Mouse (Mus musculus): ENCODE data around the gene Osbpl8. TPM values are rescaled to one million over a fixed set of nuclear protein-coding genes. Genes with fewer than 3 reads are reported as not detected.

Gene Osbpl8
- total RNA-seq, 2 experiments from 2014 or later: 68.3 to 69.5 TPM

- intact Hi-C loops (cut with DNase I): no loop called here
Observed at GRCm38 (mm10) chr10:111275822-111276221, 111.3 kb downstream of the Osbpl8 start.

GRCm38 (mm10) chr10:111297631-111298030 lies 133.1 kb downstream of the Osbpl8 start:
- intact Hi-C loops (cut with DNase I): loop anchor here (2.0 to 10.0 kb wide), 4 partner anchors 70 to 675 kb away; partner anchors contain the start of genes Krr1 and Nap1l1
- DNase-seq (ENCODE audit: low spot score): no peak

More at GRCm38 (mm10) chr10:111275822-111276221, 111.3 kb downstream of the Osbpl8 start:
- no peak for DNase-seq (ENCODE audit: low spot score)

GRCm38 (mm10) chr10:111298140-111299098 lies 133.9 kb downstream of the Osbpl8 start, which contains the start of gene Bbs10:
Gene Bbs10 (plus strand): TSS chr10:111298679.
- DNase-seq (ENCODE audit: low spot score): peak; percentile 90
- intact Hi-C loops (cut with DNase I): loop anchor here (2.0 to 10.0 kb wide), 4 partner anchors 71 to 674 kb away; partner anchors contain the start of genes Krr1 and Nap1l1

GRCm38 (mm10) chr10:111299591-111299990 lies 135.0 kb downstream of the Osbpl8 start:
- intact Hi-C loops (cut with DNase I): loop anchor here (2.0 to 10.0 kb wide), 4 partner anchors 72 to 673 kb away; partner anchors contain the start of genes Krr1 and Nap1l1
- no peak for DNase-seq (ENCODE audit: low spot score)

DNA sequence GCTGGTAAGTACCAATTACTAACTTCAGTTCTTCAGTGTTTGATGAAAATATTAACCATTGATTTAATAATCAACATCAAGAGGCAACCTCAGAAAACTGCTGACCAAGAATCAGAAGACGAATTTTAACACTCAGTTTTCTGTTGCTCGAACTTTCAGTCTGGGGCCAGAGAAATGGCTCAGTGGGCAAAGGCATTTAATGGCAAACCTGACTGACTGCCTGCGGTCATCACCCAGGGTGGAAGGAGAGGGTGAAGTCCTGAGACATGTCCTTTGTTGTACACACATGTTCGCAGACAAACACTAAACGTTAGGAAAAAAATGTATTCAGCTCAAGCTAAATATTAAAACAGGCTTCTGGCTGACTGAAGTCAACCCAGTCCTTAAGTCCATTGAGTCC lies 136.5 kb downstream of the Osbpl8 start:
- DNase-seq (ENCODE audit: low spot score): no peak
- intact Hi-C loops (cut with DNase I): no loop called here

- intact Hi-C loops (cut with DNase I): no loop called here
- no peak for DNase-seq (ENCODE audit: low spot score)
Observed at GRCm38 (mm10) chr10:111302486-111302885, 137.9 kb downstream of the Osbpl8 start.

DNA sequence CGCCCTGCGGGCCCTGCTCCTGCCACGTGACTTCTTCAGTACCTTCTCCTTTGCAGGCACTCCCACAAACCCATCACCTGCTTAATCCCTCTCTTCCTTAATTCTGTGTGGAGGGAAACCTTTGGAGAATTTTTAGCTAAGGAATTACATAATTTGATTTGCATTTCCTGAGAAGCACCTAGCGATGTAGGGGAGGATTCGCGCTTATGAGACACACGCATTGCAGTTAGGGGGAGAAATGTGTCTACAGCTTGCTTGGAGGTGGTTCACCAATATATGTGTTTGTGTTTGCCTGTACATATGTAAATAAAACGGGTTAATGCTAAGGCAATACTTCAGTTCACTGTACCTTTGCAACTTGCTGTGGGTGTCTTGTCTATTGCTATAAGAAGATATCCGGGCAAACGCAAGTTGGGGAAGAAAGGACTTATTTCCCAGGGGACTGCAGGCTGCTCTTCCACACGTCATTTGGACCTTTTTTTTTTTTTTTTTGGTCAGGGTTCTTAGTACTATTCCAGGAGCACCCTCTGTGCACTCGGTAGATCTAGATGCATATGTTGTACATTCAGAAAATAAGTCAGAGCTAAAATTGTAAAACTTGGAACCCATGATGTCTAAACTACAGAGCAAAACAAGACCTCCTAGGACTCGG lies 144.4 kb downstream of the Osbpl8 start:
- intact Hi-C loops (cut with DNase I): no loop called here
- no peak for DNase-seq (ENCODE audit: low spot score)

DNA sequence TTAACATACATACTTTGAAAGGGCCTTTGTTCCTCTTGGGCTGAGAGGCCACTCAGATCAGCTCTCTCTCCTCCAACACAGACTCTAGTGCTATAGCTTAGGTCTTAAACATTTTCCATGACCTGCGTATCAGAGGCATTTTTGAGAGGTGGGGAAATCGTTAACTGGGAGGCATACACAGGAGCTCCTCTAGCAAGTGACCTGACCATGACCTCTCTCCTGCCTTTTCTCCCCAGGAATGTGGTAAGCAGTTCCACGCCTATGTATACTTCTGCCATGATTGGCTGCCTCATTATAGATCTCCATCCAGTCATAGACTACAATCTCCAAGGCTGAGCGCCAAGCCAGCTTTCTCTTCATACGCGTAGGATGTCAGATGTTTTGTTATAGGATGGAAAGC lies 148.7 kb downstream of the Osbpl8 start:
- no peak for DNase-seq (ENCODE audit: low spot score)
- intact Hi-C loops (cut with DNase I): no loop called here

DNA sequence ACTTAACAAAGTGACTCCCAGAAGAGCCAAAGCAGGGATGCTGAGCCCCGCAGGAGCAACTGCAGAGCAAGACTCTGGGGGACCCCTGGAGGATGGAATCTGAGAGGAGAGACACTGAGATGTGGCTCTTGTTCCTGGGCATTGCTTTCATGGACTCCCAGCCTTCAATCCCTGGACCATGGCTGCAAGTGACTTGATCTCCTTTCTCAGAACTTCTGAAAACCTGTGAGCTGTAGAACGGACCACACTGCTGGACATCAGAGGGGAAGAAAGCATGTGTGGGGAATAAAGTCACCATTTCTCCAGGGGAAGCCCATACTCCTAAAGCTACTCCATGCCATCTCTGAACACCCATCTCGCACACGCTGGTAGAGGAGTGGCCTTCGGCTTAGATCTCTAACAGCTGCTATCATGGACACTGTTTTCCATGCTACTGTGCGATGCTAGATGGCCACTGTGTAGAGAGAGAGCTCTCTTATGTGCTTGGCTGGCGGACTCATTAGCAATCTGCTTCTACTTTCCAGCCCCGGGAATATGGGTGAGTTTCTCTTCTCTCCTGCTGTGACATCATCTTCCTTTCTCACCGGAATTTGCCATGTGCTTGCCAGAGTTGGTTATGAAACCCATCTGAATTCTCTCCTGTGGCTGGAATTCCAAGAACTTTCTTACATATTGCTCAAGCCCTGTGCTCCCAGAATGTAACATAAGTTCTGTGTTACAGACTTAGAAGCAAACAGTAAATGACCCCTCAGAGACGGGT lies 150.3 kb downstream of the Osbpl8 start:
- DNase-seq (ENCODE audit: low spot score): no peak
- intact Hi-C loops (cut with DNase I): no loop called here

- no peak for DNase-seq (ENCODE audit: low spot score)
- intact Hi-C loops (cut with DNase I): no loop called here
Observed at GRCm38 (mm10) chr10:111315940-111316339, 151.4 kb downstream of the Osbpl8 start.

- no peak for DNase-seq (ENCODE audit: low spot score)
- intact Hi-C loops (cut with DNase I): no loop called here
Observed at GRCm38 (mm10) chr10:111318021-111318420, 153.5 kb downstream of the Osbpl8 start.

DNA sequence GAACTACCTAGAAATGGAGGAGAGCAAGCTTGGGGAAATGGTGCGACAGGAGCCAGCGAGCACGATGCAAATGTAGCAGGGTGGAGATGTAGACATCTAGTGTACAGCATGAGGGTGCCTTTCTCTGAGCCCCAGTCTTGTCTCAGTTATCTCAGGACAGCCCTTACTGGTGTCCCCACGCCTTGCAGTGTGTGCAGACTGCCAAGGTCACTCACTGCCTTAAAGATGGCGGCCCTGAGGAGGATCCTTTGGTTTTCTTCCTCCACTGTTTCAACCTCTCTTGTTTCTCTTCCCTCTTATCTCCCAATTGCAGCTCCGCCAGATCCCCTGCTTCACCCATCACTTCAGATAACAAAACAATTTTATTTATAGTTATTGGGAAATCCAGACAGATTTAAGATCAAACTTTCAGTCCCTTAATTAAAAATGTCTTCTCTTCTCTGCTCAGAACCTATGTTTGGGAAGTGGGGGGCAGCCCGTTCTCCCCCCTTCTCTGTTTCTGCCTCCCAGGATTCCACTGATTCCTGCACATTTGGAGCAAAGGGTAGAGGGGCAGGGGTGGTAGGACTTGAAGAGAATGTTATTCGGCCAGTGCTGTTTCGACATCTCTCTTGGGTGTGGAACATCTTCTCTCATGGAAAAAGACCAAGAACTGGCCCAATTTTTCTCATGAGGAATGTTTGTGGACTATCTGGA lies 154.4 kb downstream of the Osbpl8 start:
- DNase-seq (ENCODE audit: low spot score): no peak
- intact Hi-C loops (cut with DNase I): no loop called here

DNA sequence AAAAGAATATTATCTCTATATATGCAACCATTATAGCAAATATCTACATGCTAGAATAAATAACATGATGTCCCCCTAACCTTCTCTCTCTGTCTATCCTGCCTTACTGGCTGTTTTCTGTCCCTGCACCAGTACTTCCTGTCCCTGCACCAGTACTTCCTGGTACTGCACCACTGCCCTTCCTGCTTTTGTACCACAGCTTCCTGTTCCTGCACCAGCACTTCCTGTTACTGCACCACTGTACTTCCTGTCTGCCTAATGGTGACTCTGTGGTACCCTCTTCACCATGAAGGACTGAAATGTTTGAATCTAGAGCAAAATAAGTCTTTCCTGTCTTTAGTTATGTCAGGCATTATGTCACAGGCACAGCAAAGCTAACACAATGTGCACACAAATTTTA lies 156.0 kb downstream of the Osbpl8 start:
- intact Hi-C loops (cut with DNase I): no loop called here
- no peak for DNase-seq (ENCODE audit: low spot score)

GRCm38 (mm10) chr10:111327957-111328356 lies 163.4 kb downstream of the Osbpl8 start:
- no peak for DNase-seq (ENCODE audit: low spot score)
- intact Hi-C loops (cut with DNase I): no loop called here

DNA sequence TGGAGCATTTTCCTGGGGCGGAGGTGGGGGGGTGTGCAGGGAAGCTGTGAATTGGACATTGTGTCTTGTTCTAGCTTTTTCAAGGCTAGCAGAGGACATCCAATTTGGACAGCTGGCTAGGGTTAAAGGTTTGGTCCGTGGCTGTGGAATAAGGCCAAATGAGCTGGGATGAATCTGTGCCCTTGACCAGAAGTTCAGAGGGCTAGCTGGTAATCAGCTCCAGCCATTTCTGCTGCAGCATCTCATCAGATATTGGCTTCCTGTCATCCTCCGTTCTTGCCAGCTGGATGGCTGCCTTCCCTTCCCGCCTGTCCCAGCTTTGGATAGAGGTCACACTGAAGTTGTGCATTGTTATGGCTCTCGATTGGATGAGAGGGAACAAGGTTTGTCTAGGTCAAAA lies 164.8 kb downstream of the Osbpl8 start:
- intact Hi-C loops (cut with DNase I): no loop called here
- DNase-seq (ENCODE audit: low spot score): no peak

- DNase-seq (ENCODE audit: low spot score): no peak
- intact Hi-C loops (cut with DNase I): no loop called here
Observed at GRCm38 (mm10) chr10:111334902-111335301, 170.3 kb downstream of the Osbpl8 start.

GRCm38 (mm10) chr10:111335517-111336352 lies 171.2 kb downstream of the Osbpl8 start:
- DNase-seq (ENCODE audit: low spot score): no peak
- intact Hi-C loops (cut with DNase I): no loop called here

DNA sequence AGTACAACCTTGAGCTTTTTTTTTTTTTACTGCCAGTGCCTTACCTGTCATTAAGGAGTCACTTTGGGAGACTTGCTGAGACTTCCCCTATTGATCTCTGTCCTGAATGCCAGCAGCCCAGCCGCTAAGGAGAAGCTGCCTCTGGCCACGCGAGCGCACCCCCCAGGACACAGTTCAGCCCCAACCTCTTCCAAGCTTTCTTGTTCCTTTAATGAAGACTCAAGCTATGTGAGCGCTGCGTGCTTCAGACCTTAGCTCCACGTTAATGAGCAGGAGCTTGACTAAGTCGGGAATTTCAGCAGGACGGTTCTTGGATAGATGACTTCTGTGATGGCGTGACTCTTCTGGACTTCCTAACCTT lies 171.8 kb downstream of the Osbpl8 start:
- no peak for DNase-seq (ENCODE audit: low spot score)
- intact Hi-C loops (cut with DNase I): no loop called here

- DNase-seq (ENCODE audit: low spot score): no peak
- intact Hi-C loops (cut with DNase I): no loop called here
Observed at GRCm38 (mm10) chr10:111339296-111339695, 174.7 kb downstream of the Osbpl8 start.

Data from heart, postnatal 25 days (tissue).